Mouse (Mus musculus) right cerebral cortex, postnatal 4 days (tissue): ENCODE data around the gene Mtor.

Experiments
- DNase-seq: peaks from one replicate; pipeline ENCODE4 v3.0.0-alpha.2; 2022

Mtor gene

GRCm38 (mm10) chr4:148448179-148448852 is at the start of gene Mtor:
TSS of gene Mtor (plus strand) at chr4:148448611.
- peak; percentile 88 for DNase-seq

- DNase-seq = no peak
Observed at GRCm38 (mm10) chr4:148399437-148400094, 48.8 kb upstream of the Mtor start.

GRCm38 (mm10) chr4:148403402-148403801 is 45.0 kb upstream of the Mtor start:
- DNase-seq = no peak

- no peak for DNase-seq
Observed at GRCm38 (mm10) chr4:148404748-148405147, 43.7 kb upstream of the Mtor start.

- no peak for DNase-seq
Observed at GRCm38 (mm10) chr4:148405255-148405788, 43.1 kb upstream of the Mtor start.

DNA sequence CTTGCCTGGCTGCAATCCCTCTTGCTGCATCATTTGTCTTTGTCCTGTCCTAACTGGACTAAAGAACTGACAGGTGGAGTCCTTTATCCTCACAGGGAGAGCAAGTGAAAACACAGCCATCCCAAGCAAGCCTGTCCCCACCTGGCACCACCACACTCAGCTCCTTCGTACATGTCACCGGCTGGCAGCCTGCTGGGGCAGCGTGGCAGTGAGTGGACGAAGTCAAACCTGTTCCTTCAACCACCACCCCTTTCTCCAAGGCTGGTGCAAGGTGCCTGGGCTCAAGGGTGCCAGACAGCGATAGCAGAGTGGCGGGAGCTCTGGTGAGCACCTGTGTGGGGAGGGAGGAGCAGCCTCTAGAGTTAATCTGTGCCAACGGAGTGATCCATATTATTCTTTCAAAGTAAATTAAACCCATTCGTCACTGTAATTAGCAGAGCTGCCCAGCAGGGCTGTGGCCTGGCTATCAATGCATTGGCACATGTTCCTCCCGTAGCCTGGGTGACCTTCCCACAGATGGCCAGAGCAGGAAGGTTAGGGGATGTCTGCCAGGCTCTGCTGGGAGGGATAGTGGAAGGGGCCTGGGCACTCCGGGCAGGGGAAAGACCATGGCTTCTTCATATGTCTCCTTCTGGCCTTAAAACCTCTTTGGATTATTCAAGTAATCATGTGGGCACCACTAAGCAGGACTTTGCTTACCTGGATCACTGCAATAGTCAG is 40.0 kb upstream of the Mtor start:
- DNase-seq = no peak

GRCm38 (mm10) chr4:148415575-148415974 is 32.8 kb upstream of the Mtor start:
- DNase-seq = no peak

- no peak for DNase-seq
Observed at GRCm38 (mm10) chr4:148417074-148417526, 31.3 kb upstream of the Mtor start.

- DNase-seq = no peak
Observed at GRCm38 (mm10) chr4:148417559-148417958, 30.9 kb upstream of the Mtor start.

- no peak for DNase-seq
Observed at GRCm38 (mm10) chr4:148426950-148427850, 21.2 kb upstream of the Mtor start.

GRCm38 (mm10) chr4:148428544-148428943 is 19.9 kb upstream of the Mtor start:
- DNase-seq = no peak

DNA sequence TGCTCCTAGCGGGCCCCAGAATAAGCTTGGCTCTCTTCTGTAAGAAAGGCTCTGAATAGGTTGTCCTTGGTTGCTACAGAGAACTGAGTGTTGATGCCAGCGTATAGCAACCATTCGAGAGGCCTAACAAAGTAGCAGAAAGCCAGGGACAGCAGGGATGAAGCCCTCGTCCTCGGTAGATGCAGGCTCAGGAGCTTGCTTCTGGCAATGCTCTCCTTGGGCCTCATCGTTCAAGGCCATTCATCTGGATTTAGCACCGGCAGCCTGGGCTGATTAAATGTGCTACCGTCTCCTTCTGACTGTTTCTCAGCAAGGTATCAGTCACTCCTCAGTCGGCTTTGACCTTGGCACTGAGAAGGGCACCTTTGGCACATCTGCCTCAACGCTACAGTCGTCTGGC is 19.3 kb upstream of the Mtor start:
- no peak for DNase-seq

- DNase-seq = peak; percentile 92
Observed at GRCm38 (mm10) chr4:148429686-148430085, 18.7 kb upstream of the Mtor start.

- no peak for DNase-seq
Observed at GRCm38 (mm10) chr4:148430880-148431519, 17.4 kb upstream of the Mtor start.

GRCm38 (mm10) chr4:148432488-148432887 is 15.9 kb upstream of the Mtor start:
- DNase-seq = no peak

DNA sequence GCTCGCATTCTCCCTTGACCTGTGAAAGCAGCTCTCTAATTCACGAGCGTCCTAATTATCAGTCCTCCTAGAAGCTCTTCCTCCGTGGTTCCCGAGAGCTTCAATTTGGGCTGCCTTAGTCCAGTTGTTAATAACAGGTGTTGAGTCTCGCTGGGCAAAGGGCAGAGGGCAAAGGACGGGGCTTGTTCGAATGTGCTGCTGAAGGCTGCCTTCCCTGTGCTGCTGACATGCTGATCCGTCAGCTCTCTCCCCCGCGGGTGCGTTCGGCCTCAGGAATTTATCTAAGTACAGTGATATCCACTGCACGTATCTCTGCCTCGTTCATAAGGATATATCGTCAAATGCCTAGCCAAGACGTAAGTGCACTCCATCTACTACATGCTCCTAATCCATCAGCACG is 15.1 kb upstream of the Mtor start:
- DNase-seq = no peak

DNA sequence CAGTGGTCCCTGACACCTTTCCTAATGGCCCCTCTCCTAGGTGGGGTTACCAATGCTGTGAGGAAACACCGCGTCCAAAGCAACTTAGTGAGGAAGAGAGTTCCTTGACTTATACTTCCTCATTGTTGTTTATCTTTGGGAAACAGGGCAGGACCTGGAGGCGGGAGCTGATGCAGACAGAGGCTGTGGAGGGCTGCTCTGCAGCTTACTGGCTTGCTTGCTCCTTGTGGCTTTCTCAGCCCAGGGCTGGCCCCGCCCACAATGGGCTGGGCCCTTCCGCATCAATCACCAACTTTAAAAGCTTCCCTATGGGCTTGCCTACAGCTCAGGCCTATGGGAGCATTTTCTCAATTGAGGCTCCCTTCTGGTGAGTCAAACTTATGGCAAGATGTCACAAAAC is 14.6 kb upstream of the Mtor start:
- no peak for DNase-seq

DNA sequence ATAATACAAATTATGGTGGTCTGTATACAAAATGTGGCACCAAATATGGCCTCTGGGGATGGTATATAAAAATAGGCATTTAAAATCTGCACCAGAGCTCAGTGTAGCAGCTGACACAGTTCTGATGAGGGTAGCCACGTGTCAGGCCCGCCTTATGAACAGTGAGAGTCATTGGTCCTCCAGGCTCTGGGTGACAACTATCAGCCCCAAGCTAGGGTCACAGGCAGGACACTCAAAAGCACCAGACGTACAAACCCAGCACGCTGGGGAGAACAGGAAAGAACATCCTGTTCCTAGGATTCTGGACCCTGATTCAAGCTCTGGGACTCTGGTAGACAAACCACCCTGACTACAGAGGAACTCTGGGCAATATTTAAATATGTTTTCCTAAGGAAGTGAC is 13.9 kb upstream of the Mtor start:
- no peak for DNase-seq

- DNase-seq = no peak
Observed at GRCm38 (mm10) chr4:148435106-148435505, 13.3 kb upstream of the Mtor start.

DNA sequence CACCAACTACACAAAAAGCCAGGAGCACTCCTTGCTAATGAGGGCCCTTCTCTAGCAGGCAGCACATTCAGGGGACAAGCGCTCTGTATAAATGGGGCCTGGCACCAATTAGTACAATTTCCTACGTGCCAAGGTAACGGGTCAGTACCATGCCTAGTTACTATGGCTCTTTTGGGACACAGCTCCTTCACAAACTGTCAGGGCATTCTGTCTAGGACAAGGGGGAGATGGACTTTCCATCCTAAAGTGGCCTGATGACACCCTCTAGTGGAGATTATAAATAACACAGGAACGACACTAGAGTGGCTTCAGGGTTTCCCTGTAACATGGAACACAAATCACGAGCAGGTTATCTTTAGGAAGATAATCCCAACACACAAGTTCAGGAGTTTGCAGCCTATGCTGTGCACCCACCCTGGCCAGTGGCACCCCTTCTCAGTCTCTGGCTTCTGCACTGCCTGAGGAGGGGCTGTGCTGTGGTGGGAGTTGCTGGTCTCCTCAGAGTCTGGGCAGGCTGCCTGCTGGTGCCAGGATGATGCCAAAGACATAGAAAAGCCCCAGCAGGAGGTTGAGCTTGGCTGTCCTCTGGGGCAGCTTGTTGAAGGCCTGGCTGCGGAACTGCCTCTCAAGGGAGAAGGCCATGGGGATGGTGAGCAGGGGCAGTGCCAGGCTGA is 12.6 kb upstream of the Mtor start:
- peak; percentile 72 for DNase-seq

- no peak for DNase-seq
Observed at GRCm38 (mm10) chr4:148441931-148442330, 6.5 kb upstream of the Mtor start.

- no peak for DNase-seq
Observed at GRCm38 (mm10) chr4:148442598-148442997, 5.8 kb upstream of the Mtor start.
